Mouse (Mus musculus): ENCODE measurements around the gene Atp2a1.

GRCm38 (mm10) chr7:126464836-126465235 is 1.9 kb upstream of the Atp2a1 start:
- TF ChIP-seq POLR2A (IDR thresholded peaks at IDR 0.05; ENCODE audit: borderline replicate concordance, extremely low read depth, low read depth, low read length) (no peak), CTCF (IDR thresholded peaks at IDR 0.05; ENCODE audit: insufficient read depth, low read length) (no peak)

All from lung, adult 2 months (tissue).